Mouse (Mus musculus) spleen, adult 2 months (tissue): ENCODE results near the gene Gpr158. TPM values are rescaled to one million over a fixed set of nuclear protein-coding genes. Genes with fewer than 3 reads are reported as not detected.

Experiments
- DNase-seq, 2 experiments: peaks; one replicate each; pipeline versions ENCODE4 v3.0.0 to v3.0.0-alpha.2; 2012 to 2021; ENCODE audit warnings: low spot score in 2 of 2, low read depth in 1 of 2
- H3K27ac ChIP-seq: fragments of 200-500 bp; 2 replicates; pipeline ENCODE4 v1.5.1; 2012; ENCODE audit warnings: low read length, inconsistent platforms; ENCODE audit not compliant: insufficient read depth
- H3K27me3 ChIP-seq: fragments of 200-500 bp; 2 replicates; pipeline ENCODE4 v1.6.1; 2012; ENCODE audit warnings: mild to moderate bottlenecking, moderate library complexity, low read length, inconsistent platforms; ENCODE audit not compliant: control insufficient read depth, insufficient read depth
- H3K36me3 ChIP-seq: fragments of 200-500 bp; 2 replicates; pipeline ENCODE4 v1.6.1; 2012; ENCODE audit warnings: mild to moderate bottlenecking, low read length, inconsistent platforms; ENCODE audit not compliant: control insufficient read depth, insufficient read depth
- H3K4me1 ChIP-seq: fragments of 200-500 bp; 2 replicates; pipeline ENCODE4 v1.6.1; 2011; ENCODE audit warnings: inconsistent platforms; ENCODE audit not compliant: control insufficient read depth, insufficient read depth, insufficient read length
- H3K4me3 ChIP-seq: fragments of 200-500 bp; 2 replicates; pipeline ENCODE4 v1.5.1; 2011; ENCODE audit warnings: mild to moderate bottlenecking, inconsistent platforms; ENCODE audit not compliant: insufficient read depth, insufficient read length; ENCODE audit errors: extremely low read depth
- CTCF ChIP-seq: fragments of 200-500 bp; IDR thresholded peaks from 2 replicates; pipeline ENCODE4 v1.5.1; 2011; ENCODE audit warnings: mild to moderate bottlenecking, inconsistent platforms; ENCODE audit not compliant: insufficient read depth, insufficient read length, insufficient replicate concordance; ENCODE audit errors: extremely low read depth
- POLR2A ChIP-seq: fragments of 200-500 bp; IDR thresholded peaks from 2 replicates; pipeline ENCODE4 v1.6.1; 2011; ENCODE audit warnings: low read depth, low read length, inconsistent platforms
- WGBS: fragments of 180-500 bp; shearing (Covaris S2); methylation state at CpG from one replicate; pipeline ENCODE4 v1.1.7; 2018; 5-methylcytosine and 5-hydroxymethylcytosine counted together
- polyA plus RNA-seq: library from polyadenylated mRNA; depleted of rRNA; stranded (reverse); fragments of >200 nt; gene quantifications from 2 replicates; pipeline ENCODE4 v1.2.3, GENCODE M21; 2012

Gene Gpr158
- polyA plus RNA-seq, 1 experiment = not detected

DNA sequence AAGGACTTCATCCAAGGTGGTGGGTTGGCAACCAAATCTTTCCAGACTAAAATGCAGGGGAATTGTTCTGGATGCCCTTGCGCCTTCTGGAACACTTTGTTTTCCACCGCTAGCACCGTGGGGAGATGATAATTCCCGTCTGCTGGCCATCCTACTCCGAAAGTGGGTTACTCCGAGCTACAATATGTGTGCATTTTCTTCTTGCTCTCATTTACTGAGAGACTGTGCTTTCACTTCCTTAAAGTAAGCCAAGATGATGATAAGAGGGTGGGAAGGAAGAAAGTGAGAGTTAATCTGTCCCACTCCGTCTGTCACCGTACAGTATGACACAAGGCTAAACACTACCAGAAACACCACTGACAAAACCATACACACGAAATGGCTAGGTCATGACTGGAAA is 325.8 kb downstream of the Gpr158 start:
- no peak for TF ChIP-seq POLR2A
- TF ChIP-seq CTCF = no peak
- Histone ChIP-seq H3K4me3 (no peak overlapping the region), H3K27me3 (no peaks in the 10 kb centered on the region), H3K36me3 (no peaks in the 10 kb centered on the region), H3K4me1 (no peaks in the 10 kb centered on the region), H3K27ac (no peak overlapping the region)
- WGBS = 86% methylated on average over 9 of the region's 9 CpGs
- no peak for DNase-seq

DNA sequence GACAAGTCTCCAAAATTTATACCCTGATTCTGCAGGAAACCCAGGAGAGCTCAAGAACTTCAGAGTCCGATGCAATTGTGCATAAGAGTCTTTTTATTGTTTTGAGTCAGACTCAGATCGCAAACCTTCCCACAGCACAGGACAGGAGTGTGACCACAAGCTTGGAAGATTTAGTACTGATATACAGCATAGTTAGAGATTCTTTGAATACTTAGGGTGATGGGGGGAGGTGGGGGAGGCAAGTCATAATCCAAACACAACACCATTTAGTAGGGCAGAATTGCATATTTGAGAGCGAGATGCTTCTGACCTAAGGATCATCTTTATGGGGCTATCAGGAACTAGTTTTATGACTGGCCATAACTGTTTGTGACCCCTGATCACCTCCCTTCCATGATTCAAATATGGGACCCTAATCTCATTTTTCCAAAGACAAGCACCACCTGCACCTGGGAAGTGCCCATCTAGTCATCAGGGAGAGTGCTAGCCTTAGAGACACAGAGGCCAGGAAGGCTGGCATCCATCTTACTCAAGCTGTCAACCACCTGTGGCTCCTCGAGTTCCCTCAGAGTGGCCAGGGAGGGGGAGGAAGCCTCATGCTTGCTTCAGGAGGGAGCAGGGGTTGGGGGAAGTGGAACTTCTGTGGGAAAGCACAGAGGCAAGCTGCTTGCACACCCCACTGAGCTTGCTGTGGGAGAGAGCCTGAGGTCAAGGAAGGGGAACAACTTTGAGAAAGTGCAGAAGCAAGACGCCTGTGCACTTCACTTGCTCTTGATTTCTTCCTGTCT is 326.7 kb downstream of the Gpr158 start:
- Histone ChIP-seq H3K27me3 (no peaks in the 10 kb centered on the region), H3K4me1 (no peaks in the 10 kb centered on the region), H3K27ac (no peak overlapping the region), H3K36me3 (no peaks in the 10 kb centered on the region), H3K4me3 (no peak overlapping the region)
- WGBS = 55% methylated on average over 5 of the region's 5 CpGs
- no peak for TF ChIP-seq CTCF
- TF ChIP-seq POLR2A = no peak
- no peak for DNase-seq

DNA sequence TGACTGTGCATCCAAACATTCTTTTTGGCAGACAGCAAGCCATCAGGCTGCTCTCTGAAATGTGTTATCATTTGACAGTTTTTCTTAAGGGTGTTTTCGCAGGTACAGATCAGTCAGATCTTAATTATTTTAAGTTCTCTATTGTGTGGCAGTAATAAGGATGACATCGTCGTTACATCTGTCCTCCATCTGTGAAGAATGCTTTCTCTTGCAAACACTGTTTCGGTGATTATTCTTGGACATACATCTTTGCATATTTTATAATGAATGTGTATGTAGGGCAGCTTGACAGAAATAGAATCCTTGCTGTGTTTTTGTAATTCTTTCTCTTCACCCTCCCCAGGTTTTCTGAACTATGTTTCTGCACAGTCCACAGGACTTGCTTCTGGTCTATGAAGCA is 360.7 kb downstream of the Gpr158 start:
- no peak for DNase-seq
- TF ChIP-seq CTCF (no peak), POLR2A (no peak)
- 88% methylated on average over 4 of the region's 4 CpGs for WGBS
- Histone ChIP-seq H3K36me3 (no peaks in the 10 kb centered on the region), H3K4me1 (no peaks in the 10 kb centered on the region), H3K27ac (no peak overlapping the region), H3K27me3 (no peaks in the 10 kb centered on the region), H3K4me3 (no peak overlapping the region)

- H3K27ac ChIP-seq = no peak overlapping the region
- H3K4me3 ChIP-seq = no peak overlapping the region
- H3K4me1 ChIP-seq = no peaks in the 10 kb centered on the region
- WGBS = 84% methylated on average over 2 of the region's 2 CpGs
- no peak for TF ChIP-seq CTCF
- DNase-seq = no peak
- H3K27me3 ChIP-seq = no peaks in the 10 kb centered on the region
- H3K36me3 ChIP-seq = no peaks in the 10 kb centered on the region
Measured at GRCm38 (mm10) chr2:21783721-21784120, 416.4 kb downstream of the Gpr158 start.

GRCm38 (mm10) chr2:21793156-21793555 is 425.8 kb downstream of the Gpr158 start:
- no peaks in the 10 kb centered on the region for H3K27me3 ChIP-seq
- DNase-seq = no peak
- no peak for TF ChIP-seq CTCF
- no peak for TF ChIP-seq POLR2A
- H3K4me1 ChIP-seq = no peaks in the 10 kb centered on the region
- no peak overlapping the region for H3K4me3 ChIP-seq
- no peaks in the 10 kb centered on the region for H3K36me3 ChIP-seq
- no peak overlapping the region for H3K27ac ChIP-seq
- 76% methylated on average over 2 of the region's 2 CpGs for WGBS

DNA sequence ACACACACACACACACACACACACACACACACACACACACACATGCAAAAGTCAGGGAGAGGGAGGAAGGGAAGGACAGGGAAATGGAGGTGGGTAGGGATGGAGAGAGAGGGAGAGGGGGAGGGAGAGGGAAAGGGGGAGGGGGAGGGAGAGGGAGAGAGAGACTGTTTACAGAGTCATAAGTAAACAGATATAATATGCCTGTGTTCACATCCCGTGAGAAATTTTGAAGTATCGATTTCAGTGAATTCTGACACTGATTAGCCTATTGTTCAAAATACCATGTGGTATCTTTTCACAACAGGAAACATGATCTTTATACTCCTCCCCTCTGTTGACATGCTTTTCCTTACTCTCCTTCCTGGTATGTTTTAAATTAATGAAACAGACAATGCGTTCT is 432.3 kb downstream of the Gpr158 start:
- 90% methylated on average over 3 of the region's 3 CpGs for WGBS
- no peaks in the 10 kb centered on the region for H3K27me3 ChIP-seq
- H3K36me3 ChIP-seq = no peaks in the 10 kb centered on the region
- H3K27ac ChIP-seq = no peak overlapping the region
- H3K4me1 ChIP-seq = no peaks in the 10 kb centered on the region
- DNase-seq = no peak
- no peak for TF ChIP-seq POLR2A
- no peak for TF ChIP-seq CTCF
- H3K4me3 ChIP-seq = no peak overlapping the region

DNA sequence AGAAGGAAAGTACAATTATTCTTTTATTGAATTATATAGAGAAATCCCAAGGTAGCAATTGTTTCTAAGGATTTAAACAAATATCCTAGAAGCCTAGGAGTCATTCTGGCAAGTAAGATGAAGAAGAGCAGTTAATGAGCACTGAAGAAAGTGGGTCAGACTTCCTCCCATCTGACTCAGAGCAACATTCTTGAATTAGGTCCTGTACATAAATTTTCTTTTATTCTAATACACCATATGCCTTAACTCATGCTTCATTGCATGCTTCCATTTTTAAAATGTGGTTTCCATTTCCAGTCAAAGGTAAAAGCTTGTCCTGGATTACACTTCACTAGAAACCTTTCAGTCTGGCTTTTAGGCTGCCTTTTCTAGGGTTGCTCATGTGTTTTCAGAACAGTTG is 432.7 kb downstream of the Gpr158 start:
- TF ChIP-seq POLR2A = no peak
- TF ChIP-seq CTCF = no peak
- Histone ChIP-seq H3K36me3 (no peaks in the 10 kb centered on the region), H3K27me3 (no peaks in the 10 kb centered on the region), H3K27ac (no peak overlapping the region), H3K4me1 (no peaks in the 10 kb centered on the region), H3K4me3 (no peak overlapping the region)
- no peak for DNase-seq
